Mouse (Mus musculus) CH12.LX (cell line): Measurements from ENCODE around the gene Cxcl16.

Experiments used
- CHD1 ChIP-seq: IDR thresholded peaks from 2 replicates; pipeline ENCODE4 v1.6.1; 2012; ENCODE audit warnings: low read depth, low read length, improper control_type of control experiment, inconsistent platforms
- CTCF ChIP-seq, 2 experiments: IDR thresholded peaks in 1 of 2; conservative IDR thresholded peaks in 1 of 2; 2 replicates each; pipeline ENCODE4 v1.5.1; 2011 to 2012; ENCODE audit warnings: low read depth in 2 of 2, low read length in 2 of 2, improper control_type of control experiment in 1 of 2, inconsistent platforms in 1 of 2, mild to moderate bottlenecking in 1 of 2, moderate library complexity in 1 of 2
- EP300 ChIP-seq: IDR thresholded peaks from 2 replicates; pipeline ENCODE4 v1.6.1; 2011; ENCODE audit warnings: low read length, improper control_type of control experiment
- IRF4 ChIP-seq: IDR thresholded peaks from 2 replicates; pipeline ENCODE4 v1.6.1; 2014; ENCODE audit warnings: low read depth, mild to moderate bottlenecking, inconsistent platforms, low read length, improper control_type of control experiment
- POLR2A ChIP-seq: IDR thresholded peaks from 2 replicates; pipeline ENCODE4 v1.6.1; 2011; ENCODE audit warnings: low read depth, mild to moderate bottlenecking, improper control_type of control experiment, low read length
- SIN3A ChIP-seq: IDR thresholded peaks from 2 replicates; pipeline ENCODE4 v1.6.1; 2012; ENCODE audit warnings: low read length, improper control_type of control experiment, inconsistent platforms
- SMC3 ChIP-seq: IDR thresholded peaks from 2 replicates; pipeline ENCODE4 v1.6.1; 2011; ENCODE audit warnings: low read depth, low read length, improper control_type of control experiment

GRCm38 (mm10) chr11:70500476-70500812, 40.7 kb upstream of the Cxcl16 start:
- TF ChIP-seq SMC3 = no peak
- TF ChIP-seq EP300 = no peak
- TF ChIP-seq CHD1 = no peak
- no peak for TF ChIP-seq SIN3A
- no peak for TF ChIP-seq IRF4
- no peak for TF ChIP-seq POLR2A
- no peak for TF ChIP-seq CTCF (conservative IDR thresholded peaks at IDR 0.05 in 1 of 2, IDR thresholded peaks at IDR 0.05 in 1 of 2; ENCODE audit: low read depth in 2 of 2, low read length in 2 of 2)
